Mouse (Mus musculus): ENCODE measurements around the gene Bclaf3. TPM values are rescaled to one million over a fixed set of nuclear protein-coding genes. Genes with fewer than 3 reads are reported as not detected.
"Not testable (repeated sequence)": the region's sequence is repeated elsewhere in the genome, so short reads cannot be mapped to it uniquely, and the experiment has no call there.

Bclaf3 gene
- 10 to 100 TPM; 21.6 to 30.0 TPM for total RNA-seq (2021)

GRCm38 (mm10) chrX:159526388-159526787, at the start of gene Bclaf3:
Gene Bclaf3 (plus strand): TSS chrX:159526688.
- intact Hi-C loops (cut with DNase I): no loop called here

GRCm38 (mm10) chrX:159478243-159478940, 48.1 kb upstream of the Bclaf3 start:
- intact Hi-C loops (cut with DNase I); DNase-seq: not testable (repeated sequence)

More at GRCm38 (mm10) chrX:159526388-159526787, at the start of gene Bclaf3:
- no peak for DNase-seq

GRCm38 (mm10) chrX:159484247-159484646, 42.2 kb upstream of the Bclaf3 start:
- no peak for DNase-seq
- intact Hi-C loops (cut with DNase I): no loop called here

GRCm38 (mm10) chrX:159503181-159503580, 23.3 kb upstream of the Bclaf3 start:
- DNase-seq: no peak
- intact Hi-C loops (cut with DNase I): no loop called here

GRCm38 (mm10) chrX:159508331-159509036, 18.0 kb upstream of the Bclaf3 start:
- DNase-seq: no peak
- intact Hi-C loops (cut with DNase I): no loop called here

GRCm38 (mm10) chrX:159509042-159509441, 17.4 kb upstream of the Bclaf3 start:
- intact Hi-C loops (cut with DNase I): no loop called here
- DNase-seq: no peak

GRCm38 (mm10) chrX:159509847-159510715, 16.4 kb upstream of the Bclaf3 start:
- intact Hi-C loops (cut with DNase I): no loop called here
- DNase-seq: no peak

- DNase-seq: no peak
- intact Hi-C loops (cut with DNase I): no loop called here
These were observed 15.8 kb upstream of the Bclaf3 start for GRCm38 (mm10) chrX:159510716-159511051.

GRCm38 (mm10) chrX:159515599-159515998, 10.9 kb upstream of the Bclaf3 start:
- DNase-seq: no peak
- intact Hi-C loops (cut with DNase I): no loop called here

GRCm38 (mm10) chrX:159521780-159522179, 4.7 kb upstream of the Bclaf3 start:
- intact Hi-C loops (cut with DNase I): no loop called here
- no peak for DNase-seq

GRCm38 (mm10) chrX:159522651-159523050, 3.8 kb upstream of the Bclaf3 start:
- no peak for DNase-seq
- intact Hi-C loops (cut with DNase I): no loop called here

GRCm38 (mm10) chrX:159532427-159532810, 5.9 kb downstream of the Bclaf3 start:
- DNase-seq: peak; percentile 98
- intact Hi-C loops (cut with DNase I): no loop called here

GRCm38 (mm10) chrX:159532811-159533462, 6.4 kb downstream of the Bclaf3 start:
- intact Hi-C loops (cut with DNase I): no loop called here
- peak; percentile 53 for DNase-seq

GRCm38 (mm10) chrX:159541936-159542335, 15.4 kb downstream of the Bclaf3 start:
- DNase-seq: no peak
- intact Hi-C loops (cut with DNase I): no loop called here

GRCm38 (mm10) chrX:159547093-159547492, 20.6 kb downstream of the Bclaf3 start:
- no peak for DNase-seq
- intact Hi-C loops (cut with DNase I): no loop called here

GRCm38 (mm10) chrX:159584738-159585137, 58.2 kb downstream of the Bclaf3 start:
- intact Hi-C loops (cut with DNase I); DNase-seq: not testable (repeated sequence)

GRCm38 (mm10) chrX:159591633-159592032, 65.1 kb downstream of the Bclaf3 start:
- intact Hi-C loops (cut with DNase I): no loop called here

GRCm38 (mm10) chrX:159597502-159597901, 71.0 kb downstream of the Bclaf3 start:
- intact Hi-C loops (cut with DNase I): no loop called here
- no peak for DNase-seq

More at GRCm38 (mm10) chrX:159591633-159592032, 65.1 kb downstream of the Bclaf3 start:
- no peak for DNase-seq

- DNase-seq: no peak
- intact Hi-C loops (cut with DNase I): no loop called here
These were observed 78.3 kb downstream of the Bclaf3 start for GRCm38 (mm10) chrX:159604832-159605231.

GRCm38 (mm10) chrX:159606936-159607335, 80.4 kb downstream of the Bclaf3 start:
- DNase-seq: peak; percentile 3
- intact Hi-C loops (cut with DNase I): no loop called here

Measured in left cerebral cortex, postnatal 4 days (tissue).